Mouse (Mus musculus): ENCODE data around the gene Bpifc. TPM values are rescaled to one million over a fixed set of nuclear protein-coding genes. Genes with fewer than 3 reads are reported as not detected.

The Bpifc gene
- total RNA-seq, 1 experiment from 2014 or later = 2.6 TPM

DNA sequence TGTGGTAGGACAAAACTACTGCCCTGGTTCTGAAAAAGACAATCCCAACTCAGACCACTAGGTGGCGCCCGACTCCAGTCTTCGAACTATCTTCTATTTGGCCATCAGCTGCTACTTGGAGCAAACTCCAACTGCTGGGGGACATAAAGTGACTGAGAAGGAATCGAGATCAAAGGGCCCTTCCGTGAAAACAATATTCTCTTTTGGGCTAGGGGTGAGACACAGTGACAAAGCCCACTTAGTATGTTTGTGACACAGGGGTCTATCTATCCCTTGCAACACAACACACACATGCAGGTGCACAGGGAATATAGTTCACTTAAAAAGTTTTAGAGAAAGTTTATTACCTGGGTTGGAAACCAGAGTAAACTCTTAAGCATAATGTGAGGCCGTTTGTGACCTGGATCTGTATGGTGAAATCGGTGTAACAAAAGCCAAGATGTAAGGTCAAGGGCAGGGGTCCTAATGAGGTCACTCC is 43.5 kb downstream of the Bpifc start:
- ATAC-seq (replicated peaks in 1 of 2; ENCODE audit: insufficient read depth in 1 of 2, low FRiP score in 2 of 2, low TSS enrichment in 1 of 2, low read depth in 1 of 2, poor library complexity in 2 of 2, severe bottlenecking in 2 of 2) = peak; percentile 50 to 77

GRCm38 (mm10) chr10:85967411-85968156 is 44.1 kb downstream of the Bpifc start:
- no peak for ATAC-seq (replicated peaks in 1 of 2; ENCODE audit: insufficient read depth in 1 of 2, low FRiP score in 2 of 2, low TSS enrichment in 1 of 2, low read depth in 1 of 2, poor library complexity in 2 of 2, severe bottlenecking in 2 of 2)

DNA sequence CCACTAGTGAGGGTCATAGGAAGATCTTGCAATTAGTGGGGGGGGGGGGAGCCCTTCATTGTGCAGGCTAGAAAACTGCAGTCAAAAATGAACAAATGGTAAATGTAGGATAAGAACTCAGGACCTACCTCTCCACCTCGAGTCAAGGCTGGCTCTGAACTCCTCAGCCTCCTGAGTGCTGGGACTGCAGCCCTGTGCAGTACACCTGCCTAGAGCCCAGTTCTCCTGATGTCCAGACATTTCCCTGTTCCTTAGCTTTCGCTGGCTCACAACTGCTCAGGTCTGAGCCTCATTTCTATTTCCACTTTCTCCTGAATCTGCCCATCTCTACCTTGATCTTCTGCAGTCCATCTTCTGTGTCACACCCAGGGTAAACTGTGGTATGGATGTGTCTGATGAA is 45.2 kb downstream of the Bpifc start:
- ATAC-seq (replicated peaks in 1 of 2; ENCODE audit: insufficient read depth in 1 of 2, low FRiP score in 2 of 2, low TSS enrichment in 1 of 2, low read depth in 1 of 2, poor library complexity in 2 of 2, severe bottlenecking in 2 of 2) = no peak

DNA sequence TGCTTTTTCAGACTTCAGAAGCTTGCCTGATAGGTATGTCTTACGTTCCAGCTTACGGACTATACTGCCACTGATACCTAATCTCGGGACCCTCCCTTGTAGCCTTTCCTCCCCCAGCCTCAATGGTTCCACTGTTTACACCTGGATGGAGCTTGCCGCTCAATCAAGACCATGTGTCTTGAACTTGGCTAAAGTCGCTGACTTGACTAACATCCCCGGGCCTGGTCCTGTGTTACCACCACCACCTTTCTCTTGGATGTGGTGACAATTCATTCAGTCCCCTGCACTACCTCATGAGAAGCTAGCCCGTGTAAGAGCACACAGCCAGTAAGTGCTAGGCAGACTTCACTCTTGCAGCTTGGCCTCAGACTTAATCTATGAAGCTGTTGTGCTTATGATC is 47.4 kb downstream of the Bpifc start:
- ATAC-seq (replicated peaks in 1 of 2; ENCODE audit: insufficient read depth in 1 of 2, low FRiP score in 2 of 2, low TSS enrichment in 1 of 2, low read depth in 1 of 2, poor library complexity in 2 of 2, severe bottlenecking in 2 of 2) = no peak

DNA sequence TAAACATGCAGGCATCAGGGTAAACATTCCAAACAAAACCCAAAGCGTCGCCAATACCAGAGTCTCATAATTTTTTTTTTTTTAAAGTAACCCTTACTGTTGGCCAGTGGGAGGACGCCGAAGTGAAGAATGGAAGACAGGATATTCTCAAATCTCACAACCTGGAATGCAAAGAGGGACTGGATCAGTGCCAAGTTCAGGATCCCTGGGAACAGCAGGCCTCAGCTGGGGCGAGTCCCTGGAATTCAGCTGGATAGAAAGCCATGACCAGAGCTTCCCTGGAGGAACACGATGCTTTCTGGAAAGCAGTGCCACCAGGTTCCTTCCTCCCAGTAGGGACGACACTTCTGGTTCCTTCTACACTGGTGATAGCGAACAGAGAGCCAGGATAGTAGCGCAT is 48.8 kb downstream of the Bpifc start:
- no peak for ATAC-seq (replicated peaks in 1 of 2; ENCODE audit: insufficient read depth in 1 of 2, low FRiP score in 2 of 2, low TSS enrichment in 1 of 2, low read depth in 1 of 2, poor library complexity in 2 of 2, severe bottlenecking in 2 of 2)

- ATAC-seq (replicated peaks in 1 of 2; ENCODE audit: insufficient read depth in 1 of 2, low FRiP score in 2 of 2, low TSS enrichment in 1 of 2, low read depth in 1 of 2, poor library complexity in 2 of 2, severe bottlenecking in 2 of 2) = peak; percentile 90 to 91
These were observed 54.2 kb downstream of the Bpifc start, which contains the start of gene Rtcb for GRCm38 (mm10) chr10:85957464-85957950. TSS of gene Rtcb (minus strand) at chr10:85957823.

GRCm38 (mm10) chr10:85956871-85957419 is 54.8 kb downstream of the Bpifc start:
- no peak for ATAC-seq (replicated peaks in 1 of 2; ENCODE audit: insufficient read depth in 1 of 2, low FRiP score in 2 of 2, low TSS enrichment in 1 of 2, low read depth in 1 of 2, poor library complexity in 2 of 2, severe bottlenecking in 2 of 2)

DNA sequence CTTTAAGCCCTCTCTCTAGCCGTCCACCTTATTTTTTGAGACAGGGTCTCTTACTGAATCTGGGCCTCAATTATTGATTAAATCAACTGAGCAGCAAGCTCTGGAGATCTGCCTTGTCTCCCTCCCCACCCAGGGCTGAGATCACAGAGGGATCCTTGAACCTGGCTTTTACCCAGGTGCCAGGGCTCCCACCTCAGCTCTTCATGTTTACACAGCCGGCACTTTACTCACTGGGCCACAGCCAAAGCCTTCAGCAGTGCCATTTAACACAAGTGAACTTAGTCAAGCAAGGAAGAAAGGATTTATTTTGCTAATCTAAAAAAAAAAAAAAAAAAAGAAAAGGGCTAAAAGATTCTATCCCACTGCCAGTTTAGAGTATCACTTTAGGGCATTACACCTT is 57.3 kb downstream of the Bpifc start:
- ATAC-seq (replicated peaks in 1 of 2; ENCODE audit: insufficient read depth in 1 of 2, low FRiP score in 2 of 2, low TSS enrichment in 1 of 2, low read depth in 1 of 2, poor library complexity in 2 of 2, severe bottlenecking in 2 of 2) = no peak

- peak; percentile 67 to 78 for ATAC-seq (replicated peaks in 1 of 2; ENCODE audit: insufficient read depth in 1 of 2, low FRiP score in 2 of 2, low TSS enrichment in 1 of 2, low read depth in 1 of 2, poor library complexity in 2 of 2, severe bottlenecking in 2 of 2)
These were observed 58.3 kb downstream of the Bpifc start for GRCm38 (mm10) chr10:85953401-85953800.

DNA sequence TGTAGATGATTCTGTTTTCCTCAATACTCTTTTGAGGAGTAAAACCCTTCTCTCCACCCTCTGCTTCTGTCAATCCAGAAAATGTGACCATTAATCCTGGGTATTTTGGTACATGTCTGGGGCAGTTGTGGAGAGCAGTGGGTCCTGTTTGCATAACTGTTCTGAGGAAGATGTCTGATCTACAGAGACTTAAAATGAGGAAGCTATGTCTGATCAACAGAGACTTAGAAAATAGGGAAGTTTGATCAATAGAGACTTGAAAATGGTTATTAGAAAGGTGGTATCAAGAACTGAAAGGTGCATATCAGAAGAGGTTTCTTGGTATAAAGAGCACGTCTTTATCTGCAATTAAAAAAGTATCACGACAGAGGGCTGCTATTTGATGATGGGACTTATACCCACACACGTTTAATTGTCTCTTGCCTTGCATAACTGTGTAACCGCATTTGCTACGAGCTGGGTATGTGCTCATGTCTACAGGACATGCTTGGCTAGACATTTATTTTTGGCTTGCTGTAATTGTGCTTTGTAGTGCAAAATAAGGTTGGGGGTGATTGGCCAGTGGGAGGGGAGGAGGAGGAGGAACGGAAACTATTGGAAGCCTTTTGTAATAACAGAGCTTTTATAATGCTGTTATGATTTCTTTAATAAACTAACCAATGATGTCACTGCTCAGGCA is 59.8 kb downstream of the Bpifc start:
- peak in 1 of 2 experiments; percentile 40; a peak in 1 of 4 replicates for ATAC-seq (replicated peaks in 1 of 2; ENCODE audit: insufficient read depth in 1 of 2, low FRiP score in 2 of 2, low TSS enrichment in 1 of 2, low read depth in 1 of 2, poor library complexity in 2 of 2, severe bottlenecking in 2 of 2)

GRCm38 (mm10) chr10:85948483-85949196 is 63.1 kb downstream of the Bpifc start:
- ATAC-seq (replicated peaks in 1 of 2; ENCODE audit: insufficient read depth in 1 of 2, low FRiP score in 2 of 2, low TSS enrichment in 1 of 2, low read depth in 1 of 2, poor library complexity in 2 of 2, severe bottlenecking in 2 of 2) = no peak

- no peak for ATAC-seq (replicated peaks in 1 of 2; ENCODE audit: insufficient read depth in 1 of 2, low FRiP score in 2 of 2, low TSS enrichment in 1 of 2, low read depth in 1 of 2, poor library complexity in 2 of 2, severe bottlenecking in 2 of 2)
These were observed 75.3 kb downstream of the Bpifc start for GRCm38 (mm10) chr10:85936280-85936965.

- ATAC-seq (replicated peaks in 1 of 2; ENCODE audit: insufficient read depth in 1 of 2, low FRiP score in 2 of 2, low TSS enrichment in 1 of 2, low read depth in 1 of 2, poor library complexity in 2 of 2, severe bottlenecking in 2 of 2) = no peak
These were observed 81.7 kb downstream of the Bpifc start for GRCm38 (mm10) chr10:85929962-85930361.

DNA sequence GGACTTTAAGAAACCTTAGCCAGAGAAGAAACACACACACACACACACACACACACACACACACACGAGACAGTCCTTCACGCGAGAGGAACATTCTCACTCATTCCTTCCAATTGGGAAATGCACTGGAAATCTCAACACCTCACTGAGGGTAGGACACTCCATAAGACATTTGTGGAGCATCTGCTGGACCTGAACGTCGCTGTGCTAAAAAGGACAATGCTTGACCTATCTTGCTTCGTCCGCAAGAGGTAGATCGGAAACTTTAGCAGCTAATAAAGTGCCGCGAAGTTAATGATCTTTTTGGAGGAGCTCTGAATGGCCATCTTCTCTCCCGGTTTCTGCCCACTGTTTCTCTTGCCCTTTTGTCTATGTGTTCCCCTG is 82.5 kb downstream of the Bpifc start:
- ATAC-seq (replicated peaks in 1 of 2; ENCODE audit: insufficient read depth in 1 of 2, low FRiP score in 2 of 2, low TSS enrichment in 1 of 2, low read depth in 1 of 2, poor library complexity in 2 of 2, severe bottlenecking in 2 of 2) = no peak

- peak; percentile 33 to 65; a peak in 3 of 4 replicates for ATAC-seq (replicated peaks in 1 of 2; ENCODE audit: insufficient read depth in 1 of 2, low FRiP score in 2 of 2, low TSS enrichment in 1 of 2, low read depth in 1 of 2, poor library complexity in 2 of 2, severe bottlenecking in 2 of 2)
These were observed 83.0 kb downstream of the Bpifc start for GRCm38 (mm10) chr10:85928499-85929207.

DNA sequence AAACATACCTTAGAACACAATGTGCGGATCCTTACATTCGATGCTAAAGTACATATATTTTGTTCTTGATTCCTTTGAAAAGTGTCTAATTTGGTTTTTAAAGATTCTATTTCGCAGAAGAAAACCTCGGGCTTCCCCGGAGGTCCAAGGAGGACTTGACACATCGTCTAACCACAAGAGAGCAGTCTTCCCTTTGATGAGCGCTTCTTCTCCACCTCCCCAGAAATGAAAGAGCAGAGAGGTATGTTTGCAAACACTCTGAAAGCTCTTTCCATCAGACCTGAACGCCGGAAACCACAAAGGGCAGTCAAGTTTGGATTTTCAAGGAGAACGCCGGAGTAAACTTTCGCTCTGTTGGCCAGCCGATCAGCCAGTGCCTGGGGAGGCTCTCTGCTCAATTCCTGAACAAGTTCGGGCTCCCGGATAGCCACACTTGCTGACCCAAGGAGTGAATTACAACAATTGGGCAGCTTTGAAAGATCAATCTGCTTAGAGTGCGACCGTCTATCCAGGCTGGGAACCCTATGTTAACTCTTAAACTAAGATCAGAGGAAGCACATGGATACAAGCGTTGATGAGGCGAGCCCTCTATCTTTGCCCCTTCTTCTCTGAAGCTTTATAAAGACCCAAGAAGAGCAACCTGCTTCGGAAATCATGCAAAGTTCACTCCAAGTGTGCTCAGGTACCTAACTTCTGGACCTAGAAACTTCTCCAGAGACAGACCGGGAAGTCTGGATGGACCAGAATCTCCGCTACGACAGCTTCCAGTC is 83.8 kb downstream of the Bpifc start, which contains the start of gene Ascl4:
Ascl4 (plus strand) TSS at position 6 of the 770 bp plus-strand sequence.
- peak; percentile 15 to 35; a peak in 1 of 4 replicates for ATAC-seq (replicated peaks in 1 of 2; ENCODE audit: insufficient read depth in 1 of 2, low FRiP score in 2 of 2, low TSS enrichment in 1 of 2, low read depth in 1 of 2, poor library complexity in 2 of 2, severe bottlenecking in 2 of 2)

Data from hematopoietic stem cell, adult 5-6 weeks (primary cell).